Mouse (Mus musculus) activated CD4-positive, CD25-positive, alpha-beta regulatory T cell (primary cell): ENCODE data around the gene Zscan26. TPM values are rescaled to one million over a fixed set of nuclear protein-coding genes. Genes with fewer than 3 reads are reported as not detected.

ENCODE experiments used
- polyA plus RNA-seq, 2 experiments: library from polyadenylated mRNA; unstranded; fragments of 100-300 nt; shearing (Covaris generic); gene quantifications; one replicate each; pipeline ENCODE4 v1.2.1; 2017

Gene Zscan26
- 1 to 10 TPM; 4.8 to 5.5 TPM for polyA plus RNA-seq

GRCm38 (mm10) chr13:21453449-21453848 is at the start of gene Zscan26:
Gene Zscan26 (minus strand): TSS chr13:21453730.

GRCm38 (mm10) chr13:21501182-21501581 is 47.7 kb upstream of the Zscan26 start, which contains the start of gene Gm11273:
Gene Gm11273 (minus strand): TSS chr13:21501418.

DNA sequence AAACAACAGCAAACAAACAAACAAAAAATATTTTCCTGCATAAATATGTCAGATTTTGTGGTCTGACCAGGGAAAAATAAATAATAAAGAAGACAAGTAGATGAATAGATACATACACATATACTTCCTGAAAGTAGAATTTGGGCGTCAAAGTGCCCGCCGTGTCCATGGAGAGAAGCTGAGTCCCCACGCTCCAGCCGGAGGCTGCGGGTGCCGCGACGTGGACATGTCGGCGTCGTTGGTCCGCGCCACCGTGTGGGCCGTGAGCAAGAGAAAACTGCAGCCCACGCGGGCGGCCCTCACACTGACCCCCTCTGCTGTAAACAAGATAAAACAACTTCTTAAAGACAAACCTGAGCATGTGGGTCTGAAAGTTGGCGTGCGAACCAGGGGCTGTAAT is 41.5 kb upstream of the Zscan26 start, which contains the start of gene AK157302:
Gene AK157302, plus strand, starts transcription at position 144 of the 400 bp plus-strand sequence.

GRCm38 (mm10) chr13:21478759-21479670 is 25.5 kb upstream of the Zscan26 start, which contains the start of the genes Zkscan4 and Gm10065:
Gene Zkscan4 (plus strand): TSS chr13:21478907.
Gene Gm10065 (minus strand): TSS chr13:21479441.

DNA sequence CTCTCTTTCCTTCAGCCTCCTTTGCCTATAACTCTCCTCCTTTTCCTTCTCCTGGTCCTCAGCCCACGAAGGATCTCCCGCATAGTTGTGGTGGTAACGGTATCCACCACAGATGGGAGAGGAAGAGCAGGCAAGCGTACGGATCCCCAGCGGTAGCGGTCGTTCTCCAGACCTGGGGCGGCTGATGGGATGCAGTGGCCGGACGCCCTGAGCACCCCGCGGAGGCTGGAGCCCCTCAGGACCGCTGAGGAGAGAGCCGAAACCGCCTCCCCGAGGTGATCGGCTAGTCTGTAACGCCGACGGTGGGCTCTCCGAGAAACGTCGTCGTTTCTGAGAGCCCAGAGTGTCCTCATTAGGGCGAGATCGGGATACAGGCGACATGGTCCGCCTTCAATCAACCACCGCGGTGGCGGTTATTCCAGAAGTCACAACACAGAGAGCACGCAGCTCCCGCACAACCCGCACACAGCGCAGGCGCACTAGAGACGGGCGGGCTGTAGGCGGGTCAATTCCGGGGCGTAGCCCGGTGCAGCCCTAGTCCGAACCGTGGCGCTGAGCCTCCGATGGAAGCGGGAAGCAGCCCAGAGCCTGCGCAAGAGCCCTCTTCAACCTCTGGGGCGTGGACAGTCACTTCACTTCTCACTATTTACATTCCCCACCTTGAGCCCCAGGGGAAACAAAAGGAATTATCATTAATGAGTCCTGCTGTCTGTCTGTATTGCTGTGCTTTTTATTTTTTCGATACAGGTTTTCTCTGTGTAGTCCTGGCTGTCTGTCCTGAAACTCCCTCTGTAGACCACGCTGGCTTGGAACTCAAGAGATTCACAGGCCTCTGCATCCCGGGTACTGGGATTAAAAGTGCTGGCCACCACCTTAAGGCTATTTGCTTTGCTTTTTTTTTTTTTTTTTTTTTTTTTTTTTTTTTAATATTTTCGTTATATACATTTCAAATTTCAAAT is 14.8 kb upstream of the Zscan26 start, which contains the start of gene Nkapl:
Gene Nkapl, minus strand, starts transcription at position 449 of the 959 bp plus-strand sequence.

DNA sequence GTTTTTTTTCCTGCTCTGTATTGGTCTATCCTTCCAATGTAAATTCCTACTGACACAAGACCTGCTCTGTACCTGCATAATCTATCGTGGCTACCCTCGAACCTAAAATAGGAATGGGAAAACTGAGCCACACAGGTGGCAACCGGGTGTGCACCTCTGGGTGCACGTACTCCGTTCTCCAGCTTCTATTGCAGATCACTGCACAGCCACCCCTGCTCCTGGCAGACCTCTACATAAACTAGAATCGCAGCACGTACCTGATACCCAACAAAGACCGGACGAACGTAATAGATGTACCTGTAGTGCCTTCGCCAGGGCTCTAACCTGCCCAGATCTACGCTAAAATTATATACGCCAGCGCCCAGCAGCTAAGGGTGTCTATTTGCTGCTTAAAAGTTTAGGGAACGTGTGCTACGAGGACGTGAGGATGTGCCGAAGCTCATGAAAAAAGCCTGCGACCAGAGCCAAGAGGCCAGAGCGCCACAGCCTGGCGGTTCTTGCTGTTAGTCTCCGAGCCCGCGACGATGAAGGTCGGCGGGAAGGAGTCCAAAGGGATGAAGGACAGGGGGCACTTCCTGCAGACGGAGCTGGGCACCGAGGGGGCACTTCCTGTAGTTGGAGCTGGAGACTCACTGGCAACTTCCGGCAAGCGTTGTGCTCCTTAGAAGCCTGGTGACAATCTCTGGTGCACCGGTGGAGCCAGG is 12.9 kb downstream of the Zscan26 start, which contains the start of gene Pgbd1:
Gene Pgbd1, minus strand, starts transcription at position 556 of the 704 bp plus-strand sequence.

DNA sequence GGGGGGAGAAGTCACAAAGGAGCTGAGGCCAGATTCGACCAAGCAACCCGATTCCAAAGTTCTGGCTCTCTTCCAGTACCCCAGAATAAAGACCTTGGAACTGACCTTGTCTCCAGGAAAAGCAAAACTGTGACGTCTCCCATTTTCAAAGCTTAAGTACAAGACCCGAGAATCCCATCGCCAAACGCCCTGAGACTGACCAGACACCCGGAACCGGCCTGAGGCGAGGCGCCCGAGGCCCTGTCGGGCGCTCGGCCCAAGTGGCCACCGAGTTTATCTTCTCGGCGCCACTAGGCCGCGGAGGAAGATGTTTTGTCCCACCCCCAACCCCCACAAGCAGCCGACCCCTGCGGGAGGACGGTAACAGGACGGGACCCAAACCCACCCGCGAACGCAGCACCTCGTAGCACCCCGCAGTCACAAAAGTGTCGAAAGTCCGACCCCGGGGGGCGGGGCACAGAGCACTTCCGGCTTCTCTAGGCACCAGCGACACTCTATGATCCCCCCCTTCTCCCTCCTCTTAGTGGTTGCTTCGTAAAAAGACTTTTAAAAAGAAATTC is 51.2 kb downstream of the Zscan26 start, which contains the start of gene Zkscan3:
Gene Zkscan3, minus strand, starts transcription at position 469 of the 560 bp plus-strand sequence.

Other genes with a start within 250 kb of the Zscan26 start
- under 1 TPM; 0.29 to 0.31 TPM for gene Gpx5, start 161.0 kb downstream of the Zscan26 start, polyA plus RNA-seq
- gene Gpx6, start 141.6 kb downstream of the Zscan26 start, polyA plus RNA-seq = under 1 TPM in 1 of 2 experiments, not detected in 1; 0.31 TPM
- not detected for gene Olfr1367, start 106.8 kb downstream of the Zscan26 start, polyA plus RNA-seq
- gene Zscan12, start 90.9 kb downstream of the Zscan26 start, polyA plus RNA-seq = 10 to 100 TPM in 1 of 2 experiments, 1 to 10 TPM in 1; 8.2 to 10.4 TPM
- 10 to 100 TPM; 44.2 to 52.5 TPM for gene Zkscan3, start 51.0 kb downstream of the Zscan26 start, polyA plus RNA-seq
- gene Pgbd1, start 12.7 kb downstream of the Zscan26 start, polyA plus RNA-seq = under 1 TPM; 0.37 to 0.53 TPM
- not detected for gene Nkapl, start 14.8 kb upstream of the Zscan26 start, polyA plus RNA-seq
- not detected for gene Zkscan4, start 25.2 kb upstream of the Zscan26 start, polyA plus RNA-seq
- not detected for gene Gm10065, start 25.7 kb upstream of the Zscan26 start, polyA plus RNA-seq
- under 1 TPM; 0.18 TPM for gene AK157302, start 41.5 kb upstream of the Zscan26 start, polyA plus RNA-seq
- 10 to 100 TPM; 17.3 to 21.5 TPM for gene Gm11273, start 47.7 kb upstream of the Zscan26 start, polyA plus RNA-seq
- gene Zkscan8, start 77.4 kb upstream of the Zscan26 start, polyA plus RNA-seq = 1 to 10 TPM; 3.9 to 5.7 TPM
- gene Olfr1366, start 89.1 kb upstream of the Zscan26 start, polyA plus RNA-seq = not detected
- gene Olfr1535, start 106.2 kb upstream of the Zscan26 start, polyA plus RNA-seq = under 1 TPM; 0.08 to 0.29 TPM
- not detected for gene Olfr1364, start 128.0 kb upstream of the Zscan26 start, polyA plus RNA-seq
- not detected for gene Olfr1362, start 160.3 kb upstream of the Zscan26 start, polyA plus RNA-seq
- not detected for gene Olfr11, start 188.8 kb upstream of the Zscan26 start, polyA plus RNA-seq
- not detected for gene Olfr1361, start 209.7 kb upstream of the Zscan26 start, polyA plus RNA-seq
- under 1 TPM in 1 of 2 experiments, not detected in 1; 0.09 TPM for gene Olfr1360, start 223.7 kb upstream of the Zscan26 start, polyA plus RNA-seq
- gene Olfr1359, start 244.4 kb upstream of the Zscan26 start, polyA plus RNA-seq = not detected